Mouse (Mus musculus) ES-CJ7 (cell line): ENCODE measurements around the gene Tas2r122.
"Not testable (repeated sequence)": the region's sequence is repeated elsewhere in the genome, so short reads cannot be mapped to it uniquely, and the experiment has no call there.

ENCODE experiments used
- DNase-seq: peaks from one replicate; pipeline ENCODE4 v3.0.0; 2011; ENCODE audit warnings: low read depth, low spot score

Gene Tas2r122

DNA sequence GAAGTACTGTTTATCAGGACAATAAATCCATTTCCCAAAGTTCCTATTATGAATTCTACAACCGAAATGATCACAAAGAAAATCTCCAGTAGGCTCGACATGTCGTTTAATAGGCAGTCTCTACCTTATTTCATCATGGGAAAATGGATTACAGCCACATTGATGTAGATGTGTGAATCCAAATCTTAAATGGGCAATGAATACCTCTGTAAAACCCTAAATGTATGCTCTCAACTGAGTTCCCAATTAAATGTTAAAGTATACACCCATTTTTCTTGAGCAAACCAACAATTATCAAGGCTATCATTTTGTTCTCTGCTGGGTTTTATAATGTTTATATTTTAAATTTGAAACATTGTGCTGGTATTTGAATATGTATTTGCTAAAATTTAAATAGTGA, at the start of gene Tas2r122:
Gene Tas2r122 (minus strand): TSS at position 101 of the 400 bp plus-strand sequence.
- DNase-seq: no peak

DNA sequence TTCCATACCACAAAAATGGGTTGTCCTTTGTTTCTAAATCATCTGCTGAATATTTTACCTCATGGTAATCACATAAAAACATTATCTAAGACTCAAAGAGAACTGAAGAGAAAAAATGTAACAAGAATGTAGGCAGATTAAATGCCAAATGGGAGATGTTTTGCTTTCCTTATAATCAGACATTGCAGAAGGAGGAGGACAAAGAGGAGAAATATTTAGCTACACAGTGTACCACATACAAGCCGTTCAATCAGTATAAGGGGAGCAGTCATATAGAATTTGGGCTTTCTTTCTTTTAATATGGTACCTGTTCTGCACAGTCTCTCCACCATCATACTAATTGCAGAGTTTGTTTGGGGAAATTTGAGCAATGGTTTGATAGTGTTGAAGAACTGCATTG, 42.7 kb upstream of the Tas2r122 start, which contains the start of gene Tas2r124:
Gene Tas2r124 (plus strand): TSS at position 301 of the 400 bp plus-strand sequence.
- no peak for DNase-seq

DNA sequence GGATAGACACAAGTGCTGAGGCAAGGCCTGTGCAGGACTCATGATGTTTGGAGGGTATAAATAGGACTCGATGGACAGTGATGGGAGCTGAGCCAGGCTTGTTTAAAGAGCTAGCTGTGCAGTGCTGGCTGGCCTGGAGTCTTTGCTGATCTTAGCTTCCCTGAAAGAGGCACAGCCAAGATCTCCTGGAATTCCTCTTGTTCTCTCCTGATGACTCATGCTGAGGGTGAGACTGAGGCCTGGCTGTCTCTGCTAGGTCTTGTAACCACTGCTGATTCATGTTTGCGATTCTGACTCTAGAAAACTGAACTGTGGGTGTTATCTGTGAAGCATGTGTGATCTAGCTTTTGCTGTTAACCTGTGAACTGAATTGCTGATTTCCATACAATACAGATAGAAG, 38.5 kb upstream of the Tas2r122 start:
- no peak for DNase-seq

DNA sequence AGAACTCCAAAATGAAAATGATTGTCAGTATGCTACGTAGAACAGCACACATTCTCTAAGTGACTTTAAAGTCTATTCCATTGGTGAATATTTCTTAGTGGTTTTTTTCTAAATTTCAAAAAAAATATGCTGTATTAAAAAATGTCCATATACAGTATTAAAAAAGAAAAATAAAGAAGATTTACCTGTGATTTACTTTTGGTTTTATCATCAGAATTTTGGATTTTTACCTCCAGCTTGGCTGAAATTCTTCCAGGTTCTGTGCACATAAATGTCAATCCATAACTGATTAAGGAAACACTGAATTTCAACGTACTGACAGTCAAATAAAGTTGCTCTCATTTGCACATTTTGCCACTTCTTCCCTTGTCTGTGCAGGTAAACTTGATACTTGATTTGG, 26.2 kb upstream of the Tas2r122 start, which contains the start of gene Tas2r115:
Gene Tas2r115 (minus strand): TSS at position 101 of the 400 bp plus-strand sequence.
- DNase-seq: no peak

- DNase-seq: no peak
These were observed 10.8 kb downstream of the Tas2r122 start, which contains the start of gene Tas2r121 for GRCm38 (mm10) chr6:132700907-132701306. TSS of gene Tas2r121 (minus strand) at chr6:132701007.

- DNase-seq: not testable (repeated sequence)
These were observed 20.1 kb downstream of the Tas2r122 start for GRCm38 (mm10) chr6:132691596-132691995.
